Mouse (Mus musculus) MEL (cell line): ENCODE results near the gene Tmem30a. TPM values are rescaled to one million over a fixed set of nuclear protein-coding genes. Genes with fewer than 3 reads are reported as not detected.

Source experiments
- DNase-seq: peaks from one replicate; pipeline ENCODE4 v3.0.0; 2011; ENCODE audit warnings: low read depth, low spot score
- H3K27ac ChIP-seq: 2 replicates; pipeline ENCODE4 v1.5.1; 2012; ENCODE audit warnings: low read depth, mild to moderate bottlenecking, control low read depth, low read length, moderate library complexity; ENCODE audit not compliant: control insufficient read depth
- H3K27me3 ChIP-seq, 2 experiments: fragments of 150-350 bp in 1 of 2; sonication (generic) in 1 of 2; 2 replicates each; pipeline ENCODE4 v1.6.1; 2012; ENCODE audit warnings: low read length in 2 of 2, mild to moderate bottlenecking in 2 of 2, improper control_type of control experiment in 1 of 2, moderate library complexity in 1 of 2; ENCODE audit not compliant: insufficient read depth in 2 of 2, control insufficient read depth in 1 of 2
- H3K36me3 ChIP-seq, 2 experiments: 2 replicates each; pipeline ENCODE4 v1.6.1; 2012 to 2014; ENCODE audit warnings: low read length in 2 of 2, improper control_type of control experiment in 1 of 2, inconsistent platforms in 1 of 2, mild to moderate bottlenecking in 1 of 2; ENCODE audit not compliant: insufficient read depth in 2 of 2, control insufficient read depth in 1 of 2
- H3K4me1 ChIP-seq, 2 experiments: fragments of 150-350 bp in 1 of 2; sonication (generic) in 1 of 2; 2 replicates each; pipeline ENCODE4 v1.6.1; 2012; ENCODE audit warnings: low read length in 2 of 2, improper control_type of control experiment in 1 of 2, mild to moderate bottlenecking in 1 of 2; ENCODE audit not compliant: insufficient read depth in 2 of 2, control insufficient read depth in 1 of 2
- H3K4me3 ChIP-seq, 2 experiments: fragments of 150-350 bp in 1 of 2; sonication (generic) in 1 of 2; 2 replicates each; pipeline ENCODE4 v1.5.1; 2012; ENCODE audit warnings: low read depth in 2 of 2, low read length in 2 of 2, mild to moderate bottlenecking in 2 of 2, moderate library complexity in 2 of 2, control low read depth in 1 of 2, improper control_type of control experiment in 1 of 2; ENCODE audit not compliant: control insufficient read depth in 1 of 2, insufficient read depth in 1 of 2
- H3K79me2 ChIP-seq: 2 replicates; pipeline ENCODE4 v1.6.1; 2012; ENCODE audit warnings: mild to moderate bottlenecking, low read length, moderate library complexity; ENCODE audit not compliant: control insufficient read depth, poor library complexity, insufficient read depth
- H3K9ac ChIP-seq: 2 replicates; pipeline ENCODE4 v1.6.1; 2012; ENCODE audit warnings: low read depth, mild to moderate bottlenecking, control low read depth, low read length, moderate library complexity; ENCODE audit not compliant: control insufficient read depth, poor library complexity, severe bottlenecking
- H3K9me3 ChIP-seq: fragments of 150-350 bp; sonication (generic); replicated peaks from 2 replicates; pipeline ENCODE4 v1.6.1; 2012; ENCODE audit warnings: mild to moderate bottlenecking, low read length, improper control_type of control experiment, moderate library complexity; ENCODE audit not compliant: insufficient read depth
- BHLHE40 ChIP-seq: IDR thresholded peaks from 2 replicates; pipeline ENCODE4 v1.6.1; 2012; ENCODE audit warnings: low read depth, mild to moderate bottlenecking, inconsistent platforms, low read length, improper control_type of control experiment, borderline replicate concordance
- CHD1 ChIP-seq: IDR thresholded peaks from 2 replicates; pipeline ENCODE4 v1.6.1; 2012; ENCODE audit warnings: low read depth, mild to moderate bottlenecking, inconsistent platforms, low read length, improper control_type of control experiment
- CHD2 ChIP-seq: IDR thresholded peaks from 2 replicates; pipeline ENCODE4 v1.6.1; 2011; ENCODE audit warnings: low read length, improper control_type of control experiment
- CTCF ChIP-seq, 3 experiments: IDR thresholded peaks in 2 of 3; conservative IDR thresholded peaks in 1 of 3; 2 replicates each; pipeline ENCODE4 v1.5.1; 2011 to 2012; ENCODE audit warnings: low read length in 3 of 3, low read depth in 2 of 3, mild to moderate bottlenecking in 2 of 3, improper control_type of control experiment in 1 of 3, inconsistent platforms in 1 of 3, mixed read lengths in 1 of 3, moderate library complexity in 1 of 3; ENCODE audit not compliant: control insufficient read depth in 1 of 3, insufficient read depth in 1 of 3, poor library complexity in 1 of 3, severe bottlenecking in 1 of 3
- E2F4 ChIP-seq: IDR thresholded peaks from 2 replicates; pipeline ENCODE4 v1.6.1; 2011; ENCODE audit warnings: low read depth, low read length, improper control_type of control experiment, borderline replicate concordance
- ELF1 ChIP-seq: IDR thresholded peaks from 2 replicates; pipeline ENCODE4 v1.6.1; 2014; ENCODE audit warnings: low read depth, mild to moderate bottlenecking, inconsistent platforms, low read length, improper control_type of control experiment, moderate library complexity
- EP300 ChIP-seq, 2 experiments: IDR thresholded peaks; 2 replicates each; pipeline ENCODE4 v1.6.1; 2011; ENCODE audit warnings: improper control_type of control experiment in 2 of 2, low read length in 2 of 2, low read depth in 1 of 2, mild to moderate bottlenecking in 1 of 2
- ETS1 ChIP-seq: IDR thresholded peaks from 2 replicates; pipeline ENCODE4 v1.6.1; 2012; ENCODE audit warnings: low read depth, mild to moderate bottlenecking, inconsistent platforms, low read length, improper control_type of control experiment, moderate library complexity
- GABPA ChIP-seq: IDR thresholded peaks from 2 replicates; pipeline ENCODE4 v1.6.1; 2012; ENCODE audit warnings: low read depth, mild to moderate bottlenecking, inconsistent platforms, low read length, improper control_type of control experiment, moderate library complexity
- GATA1 ChIP-seq: IDR thresholded peaks from 2 replicates; pipeline ENCODE4 v1.6.1; 2011; ENCODE audit warnings: low read depth, low read length, improper control_type of control experiment
- JUND ChIP-seq: IDR thresholded peaks from 2 replicates; pipeline ENCODE4 v1.6.1; 2011; ENCODE audit warnings: low read depth, mild to moderate bottlenecking, improper control_type of control experiment, low read length
- KAT2A ChIP-seq: conservative IDR thresholded peaks from 2 replicates; pipeline ENCODE4 v1.6.1; 2012; ENCODE audit warnings: low read depth, low read length, improper control_type of control experiment, inconsistent platforms
- MAFK ChIP-seq: IDR thresholded peaks from 2 replicates; pipeline ENCODE4 v1.6.1; 2011; ENCODE audit warnings: low read depth, mild to moderate bottlenecking, low read length, improper control_type of control experiment, borderline replicate concordance
- MAX ChIP-seq: IDR thresholded peaks from 2 replicates; pipeline ENCODE4 v1.6.1; 2011; ENCODE audit warnings: low read length, improper control_type of control experiment
- MAZ ChIP-seq: IDR thresholded peaks from 2 replicates; pipeline ENCODE4 v1.6.1; 2012; ENCODE audit warnings: low read depth, mild to moderate bottlenecking, inconsistent platforms, low read length, improper control_type of control experiment
- MYC ChIP-seq: IDR thresholded peaks from 2 replicates; pipeline ENCODE4 v1.6.1; 2011; ENCODE audit warnings: low read depth, mild to moderate bottlenecking, low read length, improper control_type of control experiment, moderate library complexity
- NELFE ChIP-seq: IDR thresholded peaks from 2 replicates; pipeline ENCODE4 v1.6.1; 2011; ENCODE audit warnings: low read depth, low read length, improper control_type of control experiment
- NRF1 ChIP-seq: IDR thresholded peaks from 2 replicates; pipeline ENCODE4 v1.6.1; 2014; ENCODE audit warnings: low read depth, mild to moderate bottlenecking, inconsistent platforms, low read length, improper control_type of control experiment, moderate library complexity; ENCODE audit not compliant: poor library complexity, insufficient read depth, severe bottlenecking
- POLR2A ChIP-seq, 2 experiments: IDR thresholded peaks; 2 replicates each; pipeline ENCODE4 v1.6.1; 2011 to 2012; ENCODE audit warnings: low read length in 2 of 2, mild to moderate bottlenecking in 2 of 2, control low read depth in 1 of 2, improper control_type of control experiment in 1 of 2, low read depth in 1 of 2, moderate library complexity in 1 of 2; ENCODE audit not compliant: control insufficient read depth in 1 of 2, insufficient read depth in 1 of 2, poor library complexity in 1 of 2
- POLR2AphosphoS2 ChIP-seq: IDR thresholded peaks from 2 replicates; pipeline ENCODE4 v1.6.1; 2011; ENCODE audit warnings: low read length, improper control_type of control experiment
- RAD21 ChIP-seq: IDR thresholded peaks from 2 replicates; pipeline ENCODE4 v1.6.1; 2011; ENCODE audit warnings: mild to moderate bottlenecking, low read depth, low read length, improper control_type of control experiment
- RCOR1 ChIP-seq: IDR thresholded peaks from 2 replicates; pipeline ENCODE4 v1.6.1; 2012; ENCODE audit warnings: low read depth, mild to moderate bottlenecking, inconsistent platforms, low read length, improper control_type of control experiment
- SMC3 ChIP-seq: IDR thresholded peaks from 2 replicates; pipeline ENCODE4 v1.6.1; 2011; ENCODE audit warnings: low read depth, low read length, improper control_type of control experiment
- TBP ChIP-seq: IDR thresholded peaks from 2 replicates; pipeline ENCODE4 v1.8.0; 2011; ENCODE audit warnings: low read depth, low read length, improper control_type of control experiment
- TCF12 ChIP-seq: IDR thresholded peaks from 2 replicates; pipeline ENCODE4 v1.6.1; 2014; ENCODE audit warnings: low read depth, mild to moderate bottlenecking, inconsistent platforms, low read length, improper control_type of control experiment, moderate library complexity
- UBTF ChIP-seq: IDR thresholded peaks from 2 replicates; pipeline ENCODE4 v1.6.1; 2012; ENCODE audit warnings: low read depth, mild to moderate bottlenecking, inconsistent platforms, low read length, improper control_type of control experiment, moderate library complexity, borderline replicate concordance; ENCODE audit not compliant: insufficient read depth
- USF1 ChIP-seq: IDR thresholded peaks from 2 replicates; pipeline ENCODE4 v1.6.1; 2014; ENCODE audit warnings: low read depth, mild to moderate bottlenecking, inconsistent platforms, low read length, improper control_type of control experiment, moderate library complexity
- USF2 ChIP-seq, 2 experiments: IDR thresholded peaks; 2 replicates each; pipeline ENCODE4 v1.6.1; 2011 to 2012; ENCODE audit warnings: improper control_type of control experiment in 2 of 2, low read length in 2 of 2, borderline replicate concordance in 1 of 2, inconsistent platforms in 1 of 2, low read depth in 1 of 2, mild to moderate bottlenecking in 1 of 2; ENCODE audit not compliant: insufficient read depth in 1 of 2
- ZC3H11A ChIP-seq: IDR thresholded peaks from 2 replicates; pipeline ENCODE4 v1.6.1; 2012; ENCODE audit warnings: low read depth, mild to moderate bottlenecking, inconsistent platforms, low read length, improper control_type of control experiment
- ZKSCAN1 ChIP-seq: IDR thresholded peaks from 2 replicates; pipeline ENCODE4 v1.6.1; 2012; ENCODE audit warnings: low read depth, mild to moderate bottlenecking, inconsistent platforms, low read length, improper control_type of control experiment, moderate library complexity
- ZMIZ1 ChIP-seq: IDR thresholded peaks from 2 replicates; pipeline ENCODE4 v1.6.1; 2012; ENCODE audit warnings: low read depth, mild to moderate bottlenecking, inconsistent platforms, low read length, improper control_type of control experiment, moderate library complexity
- ZNF384 ChIP-seq: IDR thresholded peaks from 2 replicates; pipeline ENCODE4 v1.6.1; 2012; ENCODE audit warnings: low read depth, mild to moderate bottlenecking, inconsistent platforms, low read length, improper control_type of control experiment
- polyA plus RNA-seq, 2 experiments: library from polyadenylated mRNA; stranded (reverse) in 1 of 2; unstranded in 1 of 2; fragments of >175 nt in 1 of 2; fragments of >200 nt in 1 of 2; gene quantifications; 2 replicates each; pipeline versions ENCODE4 v1.2.1 to v1.2.4; 2012; ENCODE audit warnings: low replicate concordance in 2 of 2, low read depth in 1 of 2; ENCODE audit not compliant: insufficient read length in 2 of 2, insufficient read depth in 1 of 2, missing spikeins in 1 of 2
- total RNA-seq: library from RNA; depleted of rRNA; stranded (reverse); fragments of 300-350 nt; gene quantifications from 2 replicates; pipeline ENCODE4 v1.2.3, GENCODE M21; 2012

Tmem30a gene
- total and polyA plus RNA-seq, 3 experiments, result 19.3 to 25.8 TPM; not detected in 1

GRCm38 (mm10) chr9:79721056-79721455, 72.3 kb downstream of the Tmem30a start:
- Histone ChIP-seq H3K79me2 (no peaks in the 10 kb centered on the region), H3K4me3 (no peak overlapping the region)
- peak; percentile 21 for DNase-seq
- no peak for TF ChIP-seq E2F4
- no peak for TF ChIP-seq CHD1
- TF ChIP-seq MAX, result no peak
- TF ChIP-seq ZC3H11A, result peak; percentile 42; the same call in 1 of the 2 replicates
- TF ChIP-seq SMC3, result peak; percentile 61
- no peak for TF ChIP-seq BHLHE40
- no peak for TF ChIP-seq USF1
- TF ChIP-seq KAT2A, result no peak
- TF ChIP-seq POLR2A (IDR thresholded peaks at IDR 0.05; ENCODE audit: control insufficient read depth in 1 of 2, insufficient read depth in 1 of 2, low read depth in 1 of 2, low read length in 2 of 2, poor library complexity in 1 of 2), result no peak
- TF ChIP-seq TBP, result no peak
- no peak for TF ChIP-seq ELF1
- TF ChIP-seq NELFE, result no peak
- TF ChIP-seq ZKSCAN1, result no peak
- peak; percentile 10 to 67 (median 48); a peak in 4 of 6 replicates for TF ChIP-seq CTCF (IDR thresholded peaks at IDR 0.05 in 2 of 3, conservative IDR thresholded peaks at IDR 0.05 in 1 of 3; ENCODE audit: control insufficient read depth in 1 of 3, insufficient read depth in 1 of 3, low read depth in 2 of 3, low read length in 3 of 3, poor library complexity in 1 of 3, severe bottlenecking in 1 of 3)
- no peak for TF ChIP-seq POLR2AphosphoS2
- no peak for TF ChIP-seq NRF1
- no peak for TF ChIP-seq MAZ
- TF ChIP-seq RAD21, result peak; percentile 71
- no peak for TF ChIP-seq RCOR1
- no peak for TF ChIP-seq EP300 (IDR thresholded peaks at IDR 0.05; ENCODE audit: low read depth in 1 of 2, low read length in 2 of 2)
- TF ChIP-seq GABPA, result no peak
- no peak for TF ChIP-seq CHD2
- no peak for TF ChIP-seq TCF12
- no peak for TF ChIP-seq MYC
- TF ChIP-seq ETS1, result no peak
- no peak for TF ChIP-seq ZNF384
- TF ChIP-seq USF2 (IDR thresholded peaks at IDR 0.05; ENCODE audit: borderline replicate concordance in 1 of 2, insufficient read depth in 1 of 2, low read depth in 1 of 2, low read length in 2 of 2), result no peak
- no peak for TF ChIP-seq ZMIZ1
- TF ChIP-seq UBTF, result no peak
- no peak for TF ChIP-seq JUND
- no peak for TF ChIP-seq GATA1
- TF ChIP-seq MAFK, result no peak
- TF ChIP-seq, all 39 proteins: peak for 4
- no peaks in the 10 kb centered on the region for H3K4me1 ChIP-seq
- H3K9me3 ChIP-seq, result no peaks in the 10 kb centered on the region
- H3K27ac ChIP-seq, result no peak overlapping the region
- H3K9ac ChIP-seq, result no peak overlapping the region
- no peaks in the 10 kb centered on the region for H3K36me3 ChIP-seq
- H3K27me3 ChIP-seq, result peaks cover 0 to 1% of the 10 kb centered on the region in 2 experiments; a peak in 1 of 4 replicates
